Mouse (Mus musculus): ENCODE measurements around the gene Znrf1.

GRCm38 (mm10) chr8:111604986-111605385 is 69.1 kb downstream of the Znrf1 start:
- TF ChIP-seq POLR2A (IDR thresholded peaks at IDR 0.05; ENCODE audit: borderline replicate concordance, insufficient read depth, low read length) (no peak), CTCF (IDR thresholded peaks at IDR 0.05; ENCODE audit: borderline replicate concordance, insufficient read depth, low read depth, low read length) (no peak)
